Mouse (Mus musculus) thymus, postnatal 0 days (tissue): ENCODE data around the gene Gm14408. TPM values are rescaled to one million over a fixed set of nuclear protein-coding genes. Genes with fewer than 3 reads are reported as not detected.
"Not testable (repeated sequence)": the region's sequence is repeated elsewhere in the genome, so short reads cannot be mapped to it uniquely, and the experiment has no call there.

Experiments used
- DNase-seq: peaks from one replicate; pipeline ENCODE4 v3.0.0-alpha.2; 2015; ENCODE audit warnings: low spot score
- polyA plus RNA-seq: library from polyadenylated mRNA; unstranded; fragments of >200 nt; fragmentation: Nextera tagmentation; extraction: Ambion mirVana; gene quantifications from 2 replicates; pipeline ENCODE4 v1.2.1, GENCODE M21; 2015

Gm14408 gene
- not detected in 2 replicates for polyA plus RNA-seq

DNA sequence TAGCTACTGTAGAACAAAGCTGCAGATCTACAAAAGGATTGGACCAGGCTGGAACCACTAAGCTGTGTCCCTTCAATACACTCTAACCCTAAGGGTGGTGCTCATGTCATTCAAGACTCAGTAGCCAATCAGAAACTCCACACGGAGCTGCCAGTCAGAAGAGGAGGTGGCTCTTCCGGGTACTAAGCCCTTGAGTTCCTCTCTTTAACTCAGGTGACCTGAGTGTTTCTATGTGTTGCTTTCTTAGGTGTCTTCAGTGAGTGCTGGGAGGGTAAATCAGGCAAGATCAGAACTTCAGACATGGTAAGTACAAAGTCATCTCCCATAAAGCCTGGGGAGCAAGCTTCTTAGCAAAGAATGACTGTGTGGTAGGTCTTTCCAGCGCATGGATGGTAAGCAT, at the start of gene Gm14408:
Gene Gm14408, plus strand, starts transcription at position 301 of the 400 bp plus-strand sequence.
- DNase-seq, result not testable (repeated sequence)

DNA sequence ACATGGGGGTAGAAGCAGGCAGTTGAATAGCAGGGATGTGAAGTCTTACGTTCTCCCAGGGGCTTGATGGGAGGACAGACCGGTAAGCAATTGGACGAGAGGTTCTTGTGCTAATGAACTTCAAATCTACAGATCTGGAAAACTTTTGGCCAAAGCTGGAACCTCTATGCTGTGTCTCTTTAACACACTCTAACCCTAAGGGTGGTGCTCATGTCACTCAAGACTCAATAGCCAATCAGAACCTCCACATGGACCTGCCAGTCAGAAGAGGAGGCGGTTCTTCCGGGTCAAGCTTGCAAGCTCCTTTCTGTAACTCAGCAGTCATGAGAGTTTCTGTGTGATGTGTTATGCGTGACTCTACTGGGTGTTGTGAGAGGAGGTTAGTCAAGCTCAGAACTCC, 32.6 kb upstream of the Gm14408 start, which contains the start of gene Gm14295:
Gene Gm14295, plus strand, starts transcription at position 301 of the 400 bp plus-strand sequence.
- not testable (repeated sequence) for DNase-seq

DNA sequence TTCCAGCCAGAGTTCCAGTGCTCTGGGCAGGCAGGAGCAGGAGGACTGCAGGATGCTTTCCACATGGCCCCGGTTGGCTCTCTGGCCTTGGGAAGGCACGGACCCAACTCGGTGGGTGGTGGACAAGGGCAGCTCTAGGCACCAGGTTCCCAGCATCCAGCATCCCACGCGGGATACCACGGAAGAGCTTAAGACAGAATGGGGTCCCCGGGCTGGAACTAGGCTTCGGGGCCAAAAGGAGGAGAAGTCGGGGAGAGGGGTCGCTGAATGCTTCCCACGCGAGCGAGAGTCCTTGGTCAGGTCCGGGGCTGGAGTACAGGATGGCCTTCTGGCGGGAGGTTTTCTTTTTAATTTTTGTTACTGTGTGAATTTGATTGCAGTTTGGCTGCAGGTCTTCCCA, 32.2 kb upstream of the Gm14408 start:
- DNase-seq, result not testable (repeated sequence)

Other genes starting within 250 kb of the Gm14408 start
- 15.2 and 17.1 TPM in 2 replicates for gene Gm14308, start 194.8 kb upstream of the Gm14408 start, polyA plus RNA-seq
- gene Zfp973, start 160.6 kb upstream of the Gm14408 start, polyA plus RNA-seq, result 9.3 and 17.7 TPM in 2 replicates
- gene Gm14305, start 122.8 kb upstream of the Gm14408 start, polyA plus RNA-seq, result 28.2 and 30.5 TPM in 2 replicates
- gene Gm14295, start 32.5 kb upstream of the Gm14408 start, polyA plus RNA-seq, result 14.4 and 15.3 TPM in 2 replicates
- gene Gm14296, start 96.7 kb downstream of the Gm14408 start, polyA plus RNA-seq, result 5.2 and 5.8 TPM in 2 replicates
- 10.2 and 11.1 TPM in 2 replicates for gene Gm14419, start 169.8 kb downstream of the Gm14408 start, polyA plus RNA-seq
- gene Gm14401, start 243.2 kb downstream of the Gm14408 start, polyA plus RNA-seq, result 0.25 TPM in 1 of 2 replicates, not detected in the other